Mouse (Mus musculus) embryonic fibroblast, embryonic 13.5 days (primary cell): ENCODE results near the gene Wdr41. TPM values are rescaled to one million over a fixed set of nuclear protein-coding genes. Genes with fewer than 3 reads are reported as not detected.

ENCODE experiments used
- H3K27ac ChIP-seq: 2 replicates; pipeline ENCODE4 v1.5.1; 2012; ENCODE audit warnings: low read length, control low read depth, inconsistent platforms; ENCODE audit not compliant: insufficient read depth
- H3K4me1 ChIP-seq: 2 replicates; pipeline ENCODE4 v1.6.1; 2011; ENCODE audit warnings: low read length; ENCODE audit not compliant: control insufficient read depth, insufficient read depth
- H3K4me3 ChIP-seq: 2 replicates; pipeline ENCODE4 v1.5.1; 2011; ENCODE audit warnings: mild to moderate bottlenecking, control low read depth, low read length; ENCODE audit not compliant: insufficient read depth
- CTCF ChIP-seq: IDR thresholded peaks from 2 replicates; pipeline ENCODE4 v1.5.1; 2011; ENCODE audit warnings: mild to moderate bottlenecking, control low read depth, low read length, moderate library complexity, borderline replicate concordance; ENCODE audit not compliant: insufficient read depth
- POLR2A ChIP-seq: IDR thresholded peaks from 2 replicates; pipeline ENCODE4 v1.6.1; 2011; ENCODE audit warnings: low read depth, mild to moderate bottlenecking, control low read depth, low read length, moderate library complexity
- polyA plus RNA-seq: library from polyadenylated mRNA; stranded (reverse); fragments of >200 nt; gene quantifications from 2 replicates; pipeline ENCODE4 v1.2.4, GENCODE M21; 2011; ENCODE audit warnings: low read depth; ENCODE audit not compliant: missing spikeins, insufficient read length

The Wdr41 gene
- polyA plus RNA-seq, 1 experiment: 17.3 TPM

GRCm38 (mm10) chr13:95034094-95034493 is 58.0 kb downstream of the Wdr41 start:
- TF ChIP-seq CTCF: no peak
- TF ChIP-seq POLR2A: no peak
- peaks cover 2% of the 10 kb centered on the region for H3K4me1 ChIP-seq
- no peak overlapping the region for H3K4me3 ChIP-seq
- no peak overlapping the region for H3K27ac ChIP-seq

- no peak overlapping the region for H3K4me3 ChIP-seq
- H3K4me1 ChIP-seq: peaks cover 2% of the 10 kb centered on the region
- TF ChIP-seq POLR2A (no peak), CTCF (no peak)
- no peak overlapping the region for H3K27ac ChIP-seq
Observed at GRCm38 (mm10) chr13:95034715-95035114, 58.6 kb downstream of the Wdr41 start.

- no peak for TF ChIP-seq POLR2A
- TF ChIP-seq CTCF: no peak
- Histone ChIP-seq H3K4me1 (peaks cover 2% of the 10 kb centered on the region), H3K27ac (no peak overlapping the region), H3K4me3 (no peak overlapping the region)
Observed at GRCm38 (mm10) chr13:95038200-95038599, 62.1 kb downstream of the Wdr41 start.

DNA sequence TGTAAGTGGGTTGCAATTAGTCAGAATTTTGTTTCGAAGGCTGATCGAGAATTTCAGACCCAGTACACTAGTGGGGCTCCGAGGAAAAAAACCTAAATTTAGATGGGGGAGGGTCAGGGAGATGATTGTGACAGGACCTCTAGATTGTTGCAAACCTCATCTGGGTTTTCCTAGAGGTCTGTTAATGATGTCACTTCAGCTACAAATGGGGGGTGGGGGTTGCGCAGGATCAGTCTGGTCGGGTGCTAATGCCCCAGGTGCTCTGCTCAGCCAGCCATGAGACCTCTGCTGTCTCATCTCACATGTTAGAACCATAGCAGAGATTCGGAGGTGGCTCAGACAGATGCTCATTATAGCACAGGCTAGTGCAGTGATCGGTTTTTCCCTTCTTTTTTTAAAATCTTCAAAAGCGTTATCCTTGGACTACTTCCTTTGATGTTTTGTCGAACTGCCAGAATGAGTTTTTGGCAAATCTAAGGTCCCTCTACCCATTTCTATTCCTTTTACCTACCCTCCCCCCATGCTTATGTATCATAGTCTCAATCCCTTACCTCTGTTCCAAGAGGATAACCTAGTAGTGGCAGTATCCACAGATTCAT is 64.1 kb downstream of the Wdr41 start:
- Histone ChIP-seq H3K27ac (no peak overlapping the region), H3K4me3 (no peak overlapping the region), H3K4me1 (peaks cover 2% of the 10 kb centered on the region)
- TF ChIP-seq POLR2A (no peak), CTCF (no peak)

DNA sequence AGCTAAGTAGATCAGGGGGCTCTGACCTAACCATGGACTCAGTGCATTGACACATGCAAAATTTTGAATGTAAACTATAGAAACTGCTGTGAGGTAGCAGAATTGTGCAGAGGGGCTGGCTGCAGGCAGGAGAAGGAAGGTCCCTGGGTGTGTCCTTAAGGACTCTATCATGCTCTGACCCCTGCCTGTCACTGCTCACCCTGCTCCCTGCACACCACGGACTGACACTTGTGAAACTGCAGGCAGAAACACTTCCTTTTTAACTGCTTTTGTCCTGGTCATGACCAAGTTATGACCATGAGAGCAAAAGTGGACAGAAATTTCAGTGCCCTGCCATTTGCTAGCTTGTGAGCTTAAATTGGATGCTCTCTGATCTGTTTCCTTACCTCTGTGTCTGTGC is 68.0 kb downstream of the Wdr41 start:
- TF ChIP-seq POLR2A (no peak), CTCF (no peak)
- no peak overlapping the region for H3K4me3 ChIP-seq
- H3K27ac ChIP-seq: no peak overlapping the region
- H3K4me1 ChIP-seq: no peaks in the 10 kb centered on the region

DNA sequence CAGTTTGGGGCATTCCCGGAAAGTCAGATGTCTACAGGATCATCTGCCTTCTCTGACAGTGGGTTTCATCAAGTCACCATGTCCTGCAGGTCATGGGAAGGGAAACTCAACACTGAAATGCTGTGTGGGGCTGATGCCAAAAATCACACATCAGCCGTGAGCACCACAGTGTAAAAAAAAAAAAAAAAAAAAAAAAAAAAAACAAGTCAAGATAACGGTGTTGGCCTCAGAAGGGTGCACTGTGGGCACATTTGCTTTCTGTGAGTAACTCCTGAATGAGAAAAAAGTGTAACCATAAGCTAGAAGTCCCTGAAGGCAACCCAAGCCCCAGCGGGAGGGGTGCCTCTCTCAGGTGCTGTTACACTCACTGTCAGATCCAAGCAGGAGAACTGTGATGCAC is 74.3 kb downstream of the Wdr41 start:
- Histone ChIP-seq H3K4me3 (no peak overlapping the region), H3K27ac (no peak overlapping the region), H3K4me1 (peaks cover 2% of the 10 kb centered on the region; the same call in 1 of the 2 replicates)
- no peak for TF ChIP-seq CTCF
- no peak for TF ChIP-seq POLR2A

DNA sequence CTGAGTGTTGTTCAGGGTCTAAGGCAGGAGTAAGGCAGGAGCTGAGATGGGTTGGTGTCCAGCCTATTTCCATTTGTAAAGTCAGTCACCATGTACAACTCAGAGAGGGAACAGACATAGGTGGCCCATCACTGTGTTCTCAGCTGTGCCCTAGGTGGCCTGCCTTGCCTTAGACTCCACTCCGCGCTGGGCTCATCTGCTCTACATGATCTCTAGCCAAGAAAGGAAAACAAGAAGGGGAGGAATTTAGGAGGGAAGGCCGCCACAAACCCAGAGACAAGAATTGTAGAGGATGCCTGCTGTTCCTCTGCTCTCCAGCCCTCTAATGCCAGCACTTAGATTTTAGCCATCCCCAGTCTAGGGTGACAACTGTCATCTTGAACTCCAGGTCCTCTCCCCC is 76.3 kb downstream of the Wdr41 start:
- H3K4me3 ChIP-seq: no peak overlapping the region
- no peak overlapping the region for H3K27ac ChIP-seq
- TF ChIP-seq POLR2A (no peak), CTCF (no peak)
- H3K4me1 ChIP-seq: peaks cover 2% of the 10 kb centered on the region; the same call in 1 of the 2 replicates

DNA sequence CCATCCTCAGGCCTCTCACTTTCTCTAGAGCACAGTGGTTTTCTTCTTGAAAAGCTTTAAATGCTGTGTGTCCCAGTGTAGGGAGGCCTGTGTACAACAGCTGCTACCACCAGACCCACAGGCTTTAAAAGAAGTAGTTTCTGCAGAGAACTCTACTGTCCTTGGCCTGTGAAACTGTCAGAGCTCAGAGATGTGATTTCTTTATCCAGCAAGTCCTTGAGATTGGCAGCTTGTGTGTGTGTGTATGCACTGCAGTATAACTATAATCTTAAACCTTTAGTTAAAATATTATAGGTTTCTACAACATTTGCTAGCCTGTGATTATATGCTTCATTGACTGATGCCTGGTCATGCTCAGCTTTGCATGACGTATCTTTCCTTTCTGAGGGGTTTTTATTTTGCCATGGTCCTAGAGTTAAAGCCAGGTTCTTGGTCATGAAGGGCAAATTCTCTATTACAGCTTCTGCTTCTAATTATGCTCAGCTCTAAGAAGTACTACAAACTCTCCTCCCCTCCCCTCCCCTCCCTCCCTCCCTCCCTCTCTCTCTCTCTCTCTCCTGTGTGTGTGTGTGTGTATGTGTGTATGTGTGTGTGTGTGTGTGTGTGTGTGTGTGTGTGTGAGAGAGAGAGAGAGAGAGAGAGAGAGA is 79.7 kb downstream of the Wdr41 start:
- no peak overlapping the region for H3K27ac ChIP-seq
- no peak overlapping the region for H3K4me3 ChIP-seq
- H3K4me1 ChIP-seq: no peaks in the 10 kb centered on the region
- TF ChIP-seq CTCF: no peak
- TF ChIP-seq POLR2A: no peak

DNA sequence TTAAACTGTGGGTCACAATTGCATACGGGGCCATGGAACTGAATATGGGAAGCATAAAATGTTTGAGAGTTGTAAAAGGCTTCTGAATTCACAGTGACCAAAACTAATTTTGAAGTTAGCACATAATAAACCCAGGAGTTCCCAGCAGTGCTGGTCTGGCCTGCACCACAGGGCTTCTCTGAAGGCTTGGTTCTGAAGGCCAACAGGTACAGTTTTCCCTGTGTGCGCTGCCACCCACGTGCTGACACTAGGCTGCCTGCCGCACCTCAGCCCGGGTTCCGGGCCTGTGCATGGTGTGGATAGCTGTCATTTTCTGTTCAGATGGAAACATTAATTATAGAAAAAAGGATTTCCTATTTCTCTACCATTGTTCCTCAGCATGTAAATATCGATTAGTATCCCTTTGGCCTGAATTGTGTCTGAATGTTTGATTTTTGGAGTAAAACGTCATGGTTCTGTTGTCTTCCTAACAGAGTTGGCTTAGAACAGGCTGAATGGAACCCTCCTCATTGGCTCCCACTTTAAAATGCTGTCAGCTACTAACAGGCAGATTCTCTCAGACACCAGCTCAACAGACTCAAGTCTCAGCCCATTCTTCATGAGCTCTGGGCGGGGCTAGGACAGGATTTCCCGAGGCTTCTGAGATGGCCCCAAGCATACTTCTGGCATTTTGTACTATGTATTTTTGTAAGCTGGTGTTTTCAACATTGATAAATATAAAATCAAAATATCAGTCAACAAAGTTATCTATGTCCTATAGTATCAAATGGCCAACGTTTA is 80.5 kb downstream of the Wdr41 start:
- Histone ChIP-seq H3K4me3 (no peak overlapping the region), H3K27ac (no peak overlapping the region), H3K4me1 (no peaks in the 10 kb centered on the region)
- TF ChIP-seq CTCF (no peak), POLR2A (no peak)

DNA sequence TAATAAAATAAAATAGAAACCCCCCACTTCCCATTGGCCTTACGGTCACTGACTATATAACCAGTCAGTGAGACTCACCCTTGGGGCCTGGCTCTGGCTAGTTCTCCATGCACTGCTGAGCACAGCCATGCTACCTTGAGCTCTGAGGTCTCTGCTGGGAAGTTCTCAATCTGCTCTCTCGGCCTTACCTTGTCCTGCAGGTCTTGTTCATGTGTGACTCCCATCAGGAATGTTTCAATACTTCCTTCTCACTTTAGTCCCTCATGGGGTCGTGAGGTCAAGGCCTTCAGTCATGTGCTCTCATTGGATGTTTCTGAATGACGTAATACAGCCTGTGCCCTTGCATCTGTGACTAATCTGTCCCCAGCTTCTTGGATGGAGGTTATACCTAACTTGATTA is 82.7 kb downstream of the Wdr41 start:
- no peak overlapping the region for H3K27ac ChIP-seq

More for the DNA sequence above, 82.7 kb downstream of the Wdr41 start:
- H3K4me1 ChIP-seq: no peaks in the 10 kb centered on the region
- TF ChIP-seq CTCF (no peak), POLR2A (no peak)
- no peak overlapping the region for H3K4me3 ChIP-seq
